Mouse (Mus musculus) kidney, postnatal 25 days (tissue): Measurements from ENCODE around the gene Gm20388.

ENCODE experiments used
- DNase-seq, 2 experiments: peaks; one replicate each; pipeline ENCODE4 v3.0.0; 2021; ENCODE audit warnings: mixed read lengths in 2 of 2

The Gm20388 gene

GRCm38 (mm10) chr8:120406008-120406632 lies 495.5 kb downstream of the Gm20388 start:
- DNase-seq = no peak

GRCm38 (mm10) chr8:120407701-120408240 lies 497.1 kb downstream of the Gm20388 start:
- DNase-seq = peak; percentile 54 to 63

GRCm38 (mm10) chr8:120408241-120409215 lies 497.9 kb downstream of the Gm20388 start:
- DNase-seq = no peak

- peak in 1 of 2 experiments; percentile 19 for DNase-seq
Observed at GRCm38 (mm10) chr8:120409371-120410013, 498.9 kb downstream of the Gm20388 start.

- no peak for DNase-seq
Observed at GRCm38 (mm10) chr8:120411059-120411458, 500.4 kb downstream of the Gm20388 start.

- no peak for DNase-seq
Observed at GRCm38 (mm10) chr8:120411862-120412261, 501.2 kb downstream of the Gm20388 start.

- no peak for DNase-seq
Observed at GRCm38 (mm10) chr8:120412357-120412756, 501.7 kb downstream of the Gm20388 start.

- DNase-seq = no peak
Observed at GRCm38 (mm10) chr8:120412911-120413625, 502.4 kb downstream of the Gm20388 start.

GRCm38 (mm10) chr8:120413626-120413988 lies 503.0 kb downstream of the Gm20388 start:
- no peak for DNase-seq

- no peak for DNase-seq
Observed at GRCm38 (mm10) chr8:120414216-120414615, 503.6 kb downstream of the Gm20388 start.

- no peak for DNase-seq
Observed at GRCm38 (mm10) chr8:120415474-120415873, 504.8 kb downstream of the Gm20388 start.

GRCm38 (mm10) chr8:120416173-120416521 lies 505.5 kb downstream of the Gm20388 start:
- DNase-seq = peak; percentile 31 to 72

- DNase-seq = peak; percentile 91 to 95
Observed at GRCm38 (mm10) chr8:120416522-120417394, 506.1 kb downstream of the Gm20388 start.

GRCm38 (mm10) chr8:120418188-120418587 lies 507.5 kb downstream of the Gm20388 start:
- DNase-seq = peak; percentile 52 to 74

- no peak for DNase-seq
Observed at GRCm38 (mm10) chr8:120419675-120420074, 509.0 kb downstream of the Gm20388 start.

- no peak for DNase-seq
Observed at GRCm38 (mm10) chr8:120420226-120420625, 509.6 kb downstream of the Gm20388 start.

GRCm38 (mm10) chr8:120421638-120422037 lies 511.0 kb downstream of the Gm20388 start:
- DNase-seq = peak in 1 of 2 experiments; percentile 62

- DNase-seq = no peak
Observed at GRCm38 (mm10) chr8:120422236-120422635, 511.6 kb downstream of the Gm20388 start.

- DNase-seq = no peak
Observed at GRCm38 (mm10) chr8:120423576-120423975, 512.9 kb downstream of the Gm20388 start.

GRCm38 (mm10) chr8:120424829-120425198 lies 514.2 kb downstream of the Gm20388 start:
- no peak for DNase-seq

- no peak for DNase-seq
Observed at GRCm38 (mm10) chr8:120425199-120425941, 514.7 kb downstream of the Gm20388 start.
